Mouse (Mus musculus): Measurements from ENCODE around the gene Cela3a. TPM values are rescaled to one million over a fixed set of nuclear protein-coding genes. Genes with fewer than 3 reads are reported as not detected.

Gene Cela3a
- polyA plus RNA-seq, 1 experiment from 2014 or later, result not detected

DNA sequence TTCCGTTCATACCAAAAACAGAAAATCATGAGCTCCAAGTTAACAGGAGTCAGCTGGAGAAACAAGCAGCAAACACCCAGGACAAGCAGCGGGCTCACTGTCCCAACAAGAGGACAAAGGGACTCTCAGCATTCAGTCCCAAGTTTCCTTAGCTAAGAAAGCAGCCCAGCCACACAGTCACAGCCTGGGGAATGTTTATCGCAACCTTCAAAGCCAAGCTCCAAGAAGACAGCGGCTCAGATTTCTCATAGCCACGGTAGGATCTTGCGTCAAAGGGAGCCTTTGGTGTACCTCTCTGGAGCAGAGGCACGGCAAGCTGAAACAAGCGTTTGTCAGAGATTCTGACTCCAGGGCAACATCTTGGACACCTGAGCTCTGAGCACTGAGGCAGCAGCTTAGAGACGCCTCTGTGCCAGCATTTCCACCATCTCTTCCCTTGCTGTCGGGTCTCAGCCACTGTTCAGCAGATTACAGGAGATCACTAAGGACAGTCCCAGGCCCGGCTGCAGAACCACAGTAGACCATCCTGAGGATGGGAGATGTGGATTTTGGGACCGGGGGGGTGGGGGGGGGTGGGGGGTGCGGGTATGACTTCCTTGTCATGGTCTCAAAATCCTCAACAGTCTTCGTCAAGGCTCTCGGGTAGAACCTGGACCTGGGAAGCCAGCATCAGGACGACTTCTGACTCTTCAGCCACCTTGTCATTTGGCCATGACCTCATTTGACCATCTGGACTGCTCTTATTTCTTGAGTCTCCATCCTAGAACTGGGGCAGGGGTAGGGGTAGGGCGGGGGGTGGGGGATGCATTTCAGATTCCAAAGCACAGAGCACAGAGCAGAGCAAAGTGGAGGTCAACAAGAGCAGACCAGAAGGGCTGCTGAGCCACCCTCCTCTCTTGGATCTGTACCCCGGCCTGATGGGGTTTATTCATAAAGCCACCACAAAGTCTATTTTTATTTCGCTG, 34.0 kb downstream of the Cela3a start:
- no peak overlapping the region for H3K4me3 ChIP-seq (ENCODE audit: low read length)
- no peaks in the 10 kb centered on the region for H3K36me3 ChIP-seq (ENCODE audit: insufficient read depth, low read length)
- peaks cover 18% of the 10 kb centered on the region; the same call in 1 of the 2 replicates for H3K4me1 ChIP-seq (ENCODE audit: insufficient read depth, low read length)
- peak overlapping the region; percentile 26; the same call in 1 of the 2 replicates for H3K27ac ChIP-seq (ENCODE audit: low read length)
- H3K9ac ChIP-seq (replicated peaks; ENCODE audit: low read length), result 0 out of 2 replicates have a peak overlapping the region, but pooled peaks have one; percentile 3
- H3K27me3 ChIP-seq (ENCODE audit: insufficient read depth, low read length), result no peaks in the 10 kb centered on the region
- peak; percentile 44; the same call in 1 of the 2 replicates for ATAC-seq (ENCODE audit: low FRiP score, low TSS enrichment)
- WGBS, result 35% methylated on average over 19 of the region's 19 CpGs
- no peaks in the 10 kb centered on the region for H3K9me3 ChIP-seq (ENCODE audit: low read length)
- H3K4me2 ChIP-seq (replicated peaks; ENCODE audit: low read depth, low read length), result peak overlapping the region; percentile 1; the same call in 1 of the 2 replicates

DNA sequence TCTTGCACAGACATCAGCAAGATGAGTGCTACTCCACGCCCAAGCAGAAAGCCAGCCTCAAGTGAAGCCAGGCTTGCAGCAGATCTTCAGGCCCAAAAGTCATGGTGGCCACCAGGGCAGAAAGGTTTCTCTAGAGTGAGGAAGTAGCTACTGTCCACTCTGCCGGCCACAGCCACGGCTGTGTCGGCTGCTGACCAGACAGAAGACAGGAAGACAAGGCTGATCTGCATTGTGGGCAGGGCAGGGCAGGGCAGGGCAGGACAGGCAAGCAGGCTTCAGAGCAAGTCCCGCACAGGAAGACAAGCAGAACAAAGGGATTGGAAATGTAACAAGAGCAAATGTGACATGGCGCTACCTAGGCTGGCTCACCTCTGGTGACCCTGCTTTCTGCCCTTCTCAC, 35.9 kb downstream of the Cela3a start:
- no peak overlapping the region for H3K4me2 ChIP-seq (replicated peaks; ENCODE audit: low read depth, low read length)
- H3K27ac ChIP-seq (ENCODE audit: low read length), result 0 out of 2 replicates have a peak overlapping the region, but pooled peaks have one; percentile 38
- H3K36me3 ChIP-seq (ENCODE audit: insufficient read depth, low read length), result no peaks in the 10 kb centered on the region
- H3K27me3 ChIP-seq (ENCODE audit: insufficient read depth, low read length), result no peaks in the 10 kb centered on the region
- H3K9me3 ChIP-seq (ENCODE audit: low read length), result no peaks in the 10 kb centered on the region
- H3K4me3 ChIP-seq (ENCODE audit: low read length), result no peak overlapping the region
- H3K9ac ChIP-seq (replicated peaks; ENCODE audit: low read length), result no peak overlapping the region
- H3K4me1 ChIP-seq (ENCODE audit: insufficient read depth, low read length), result peaks cover 28% of the 10 kb centered on the region
- WGBS, result 47% methylated on average over 6 of the region's 6 CpGs
- no peak for ATAC-seq (ENCODE audit: low FRiP score, low TSS enrichment)

DNA sequence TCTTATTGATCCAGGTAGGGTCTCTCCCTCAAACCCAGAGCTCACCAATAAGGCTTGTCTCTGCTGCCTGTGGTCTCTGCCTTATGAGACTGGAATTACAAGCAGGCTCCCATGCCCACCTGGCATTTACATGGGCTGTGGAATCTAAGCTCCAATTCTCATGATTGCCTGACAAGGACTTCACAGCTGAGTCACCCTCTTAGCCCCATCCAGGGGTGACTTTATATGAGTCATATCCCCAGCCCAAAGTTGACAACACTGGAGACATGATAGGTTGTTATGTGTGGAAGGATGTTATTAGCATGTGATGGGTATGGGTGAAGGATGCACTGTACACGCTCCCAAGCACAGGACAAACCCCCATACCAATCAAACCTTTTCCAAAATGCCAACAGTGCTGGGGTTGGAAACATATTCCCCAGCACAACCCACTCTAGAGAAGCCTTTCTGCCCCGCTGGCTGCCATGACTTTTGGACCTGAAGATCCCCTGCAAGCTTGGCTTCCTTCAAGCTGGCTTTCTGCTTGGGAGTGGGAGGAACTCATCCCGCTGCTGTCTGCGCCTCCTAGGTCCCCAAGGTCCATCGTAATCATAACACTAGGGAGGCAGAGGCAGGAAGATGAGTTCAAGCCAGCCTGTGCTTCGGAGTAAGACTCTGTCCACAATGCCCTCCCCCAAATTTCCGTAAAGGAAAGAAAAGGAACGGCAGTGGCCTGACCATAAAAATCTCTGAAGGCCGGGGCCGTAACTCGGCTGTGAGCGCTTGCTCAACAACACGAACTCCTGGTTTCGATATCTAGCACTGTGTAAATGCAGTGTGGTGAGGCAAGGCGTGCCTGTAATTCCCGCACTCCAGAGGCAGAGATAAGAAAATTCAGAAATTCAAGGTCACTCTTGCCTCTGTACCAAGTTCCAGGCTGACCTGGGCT, 37.7 kb downstream of the Cela3a start:
- Histone ChIP-seq H3K4me3 (ENCODE audit: low read length) (no peak overlapping the region), H3K27me3 (ENCODE audit: insufficient read depth, low read length) (no peaks in the 10 kb centered on the region), H3K27ac (ENCODE audit: low read length) (no peak overlapping the region), H3K36me3 (ENCODE audit: insufficient read depth, low read length) (no peaks in the 10 kb centered on the region), H3K4me1 (ENCODE audit: insufficient read depth, low read length) (peaks cover 38% of the 10 kb centered on the region), H3K9me3 (ENCODE audit: low read length) (no peaks in the 10 kb centered on the region), H3K9ac (replicated peaks; ENCODE audit: low read length) (no peak overlapping the region), H3K4me2 (replicated peaks; ENCODE audit: low read depth, low read length) (no peak overlapping the region)
- WGBS, result 70% methylated on average over 16 of the region's 16 CpGs
- no peak for ATAC-seq (ENCODE audit: low FRiP score, low TSS enrichment)

DNA sequence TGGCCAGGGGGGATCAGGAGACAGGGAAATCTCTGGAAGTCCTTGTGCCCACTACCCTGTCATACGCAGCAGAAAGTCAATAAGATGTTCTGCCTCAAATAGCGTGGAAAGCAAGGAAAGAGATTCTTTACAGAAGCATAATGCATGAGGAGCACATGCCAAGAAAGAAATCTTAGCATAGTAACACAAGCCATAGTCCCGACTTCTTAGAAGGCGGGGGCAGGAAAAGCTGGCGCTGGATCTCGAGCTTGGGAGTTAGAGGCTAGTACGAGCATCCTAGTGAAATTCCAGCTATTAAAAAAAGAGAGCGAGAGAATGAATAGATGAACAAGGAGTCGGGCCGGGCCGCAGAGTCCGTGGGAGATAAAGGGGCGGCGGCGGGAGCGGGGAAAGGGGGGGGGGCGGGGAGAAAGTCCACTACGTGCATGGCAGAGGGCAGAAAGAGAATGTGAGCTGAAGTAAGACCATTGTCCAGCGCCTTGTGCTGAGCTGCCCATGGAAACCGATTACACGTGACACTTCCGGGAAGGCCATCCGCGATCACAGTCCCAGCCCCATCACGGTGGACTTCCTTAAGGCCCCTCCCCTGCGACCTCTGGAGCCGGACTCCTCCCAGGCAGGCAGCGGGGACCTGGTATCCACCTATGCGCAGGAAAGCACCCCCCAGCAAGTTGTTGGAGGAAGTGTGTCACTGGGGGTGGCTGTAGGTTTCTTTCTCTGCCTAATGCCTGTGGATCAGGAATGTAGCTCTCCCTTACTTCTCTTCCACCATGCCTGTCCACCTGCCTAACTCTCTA, 39.4 kb downstream of the Cela3a start:
- Histone ChIP-seq H3K36me3 (ENCODE audit: insufficient read depth, low read length) (no peaks in the 10 kb centered on the region), H3K9me3 (ENCODE audit: low read length) (no peaks in the 10 kb centered on the region), H3K27ac (ENCODE audit: low read length) (peak overlapping the region; percentile 20), H3K4me2 (replicated peaks; ENCODE audit: low read depth, low read length) (peak overlapping the region; percentile 70), H3K9ac (replicated peaks; ENCODE audit: low read length) (peak overlapping the region; percentile 68), H3K4me3 (ENCODE audit: low read length) (peak overlapping the region; percentile 41), H3K27me3 (ENCODE audit: insufficient read depth, low read length) (no peaks in the 10 kb centered on the region), H3K4me1 (ENCODE audit: insufficient read depth, low read length) (peaks cover 31% of the 10 kb centered on the region)
- peak; percentile 60 for ATAC-seq (ENCODE audit: low FRiP score, low TSS enrichment)
- WGBS, result 9% methylated on average over 28 of the region's 29 CpGs

DNA sequence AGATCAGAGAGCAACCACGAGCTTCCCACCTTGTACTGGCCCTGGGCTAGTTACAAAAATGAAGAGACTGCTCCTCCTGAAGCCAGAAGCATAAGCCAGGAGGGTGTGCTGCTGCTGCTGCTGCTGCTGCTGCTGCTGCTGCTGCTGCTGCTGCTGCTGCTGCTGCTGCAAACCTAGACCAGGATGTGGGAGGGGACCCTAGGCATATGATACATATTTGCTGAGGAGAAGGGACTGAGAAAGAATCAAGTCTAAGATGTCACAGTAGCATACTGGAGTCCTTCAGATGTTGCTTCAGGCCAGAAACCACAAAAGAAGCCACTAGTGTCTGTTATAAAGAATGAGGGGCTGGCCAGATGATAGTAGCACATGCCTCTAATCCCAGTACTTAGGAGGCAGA, 41.4 kb downstream of the Cela3a start:
- Histone ChIP-seq H3K4me2 (replicated peaks; ENCODE audit: low read depth, low read length) (peak overlapping the region; percentile 15), H3K9ac (replicated peaks; ENCODE audit: low read length) (0 out of 2 replicates have a peak overlapping the region, but pooled peaks have one; percentile 38), H3K36me3 (ENCODE audit: insufficient read depth, low read length) (no peaks in the 10 kb centered on the region), H3K9me3 (ENCODE audit: low read length) (no peaks in the 10 kb centered on the region), H3K4me3 (ENCODE audit: low read length) (no peak overlapping the region), H3K27ac (ENCODE audit: low read length) (peak overlapping the region; percentile 84), H3K27me3 (ENCODE audit: insufficient read depth, low read length) (no peaks in the 10 kb centered on the region), H3K4me1 (ENCODE audit: insufficient read depth, low read length) (peaks cover 29% of the 10 kb centered on the region)
- no peak for ATAC-seq (ENCODE audit: low FRiP score, low TSS enrichment)
- 5% methylated on average over 1 of the region's 1 CpGs for WGBS

DNA sequence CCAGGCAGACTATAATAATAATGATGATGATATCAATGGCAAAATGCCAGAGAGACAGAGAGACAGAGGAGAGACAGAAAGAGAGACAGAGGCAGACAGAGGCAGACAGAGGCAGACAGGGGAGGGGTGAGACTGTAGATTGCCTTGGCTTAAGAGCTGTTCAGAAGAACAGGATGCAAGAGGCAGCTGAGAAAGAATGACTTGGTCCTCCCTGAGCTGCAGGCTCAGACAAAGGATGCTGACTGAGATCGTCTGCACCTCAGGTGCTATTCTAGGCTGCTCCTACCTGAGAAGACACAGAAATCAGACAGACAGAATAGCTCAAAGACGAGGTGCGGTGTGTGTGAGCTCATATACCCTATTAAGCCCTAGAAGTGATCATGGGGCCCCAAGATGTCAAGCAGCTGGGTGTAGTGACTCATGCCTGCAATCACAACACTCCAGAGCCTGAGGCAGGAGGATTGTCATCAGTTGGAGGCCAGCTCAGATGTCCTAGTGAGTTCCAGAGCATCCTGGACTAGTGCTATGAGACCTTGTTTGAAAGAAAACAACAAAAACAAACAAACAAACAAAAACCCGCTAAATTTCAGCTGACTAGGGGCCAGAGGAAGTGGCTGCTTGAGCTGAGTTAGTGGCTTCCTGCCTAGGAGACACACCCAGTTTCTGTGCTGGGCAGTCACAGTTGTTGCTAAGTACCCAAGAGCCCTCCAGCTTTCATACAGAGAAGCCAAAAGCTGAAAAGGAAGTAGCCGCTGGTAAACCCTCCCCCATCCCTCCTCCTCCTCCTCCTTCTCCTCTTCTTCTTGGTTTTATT, 42.1 kb downstream of the Cela3a start:
- Histone ChIP-seq H3K4me1 (ENCODE audit: insufficient read depth, low read length) (peaks cover 29% of the 10 kb centered on the region), H3K4me2 (replicated peaks; ENCODE audit: low read depth, low read length) (peak overlapping the region; percentile 15)
- ATAC-seq (ENCODE audit: low FRiP score, low TSS enrichment), result no peak

DNA sequence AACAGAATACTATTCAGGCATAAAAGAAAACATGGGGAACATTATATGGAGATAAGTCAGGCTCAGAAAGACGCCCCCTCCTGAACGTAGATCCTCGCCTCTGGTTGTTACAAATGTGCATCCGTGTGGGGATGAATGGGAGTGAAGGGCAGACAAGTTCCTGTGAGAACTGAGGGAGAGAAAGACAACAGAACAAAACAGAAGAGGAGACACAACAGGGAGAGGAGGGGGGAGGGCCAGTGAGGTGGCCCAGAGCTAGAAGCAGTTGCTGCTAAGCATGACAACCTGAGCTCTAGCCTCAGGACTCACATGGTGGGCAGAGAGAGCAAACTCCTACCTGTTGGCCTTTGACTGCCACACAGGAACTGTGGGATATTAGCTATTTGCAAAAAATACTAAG, 43.5 kb downstream of the Cela3a start:
- no peak for ATAC-seq (ENCODE audit: low FRiP score, low TSS enrichment)
- no peak overlapping the region for H3K27ac ChIP-seq (ENCODE audit: low read length)
- H3K4me1 ChIP-seq (ENCODE audit: insufficient read depth, low read length), result peaks cover 21% of the 10 kb centered on the region
- no peaks in the 10 kb centered on the region for H3K36me3 ChIP-seq (ENCODE audit: insufficient read depth, low read length)
- H3K9me3 ChIP-seq (ENCODE audit: low read length), result no peaks in the 10 kb centered on the region
- WGBS, result 87% methylated on average over 4 of the region's 4 CpGs
- no peak overlapping the region for H3K4me2 ChIP-seq (replicated peaks; ENCODE audit: low read depth, low read length)
- no peak overlapping the region for H3K4me3 ChIP-seq (ENCODE audit: low read length)
- H3K9ac ChIP-seq (replicated peaks; ENCODE audit: low read length), result no peak overlapping the region
- no peaks in the 10 kb centered on the region for H3K27me3 ChIP-seq (ENCODE audit: insufficient read depth, low read length)

More for the DNA sequence above, 42.1 kb downstream of the Cela3a start:
- WGBS, result 32% methylated on average over 5 of the region's 5 CpGs
- Histone ChIP-seq H3K36me3 (ENCODE audit: insufficient read depth, low read length) (no peaks in the 10 kb centered on the region), H3K27me3 (ENCODE audit: insufficient read depth, low read length) (no peaks in the 10 kb centered on the region), H3K27ac (ENCODE audit: low read length) (peak overlapping the region; percentile 84), H3K9ac (replicated peaks; ENCODE audit: low read length) (0 out of 2 replicates have a peak overlapping the region, but pooled peaks have one; percentile 38), H3K4me3 (ENCODE audit: low read length) (no peak overlapping the region), H3K9me3 (ENCODE audit: low read length) (no peaks in the 10 kb centered on the region)

DNA sequence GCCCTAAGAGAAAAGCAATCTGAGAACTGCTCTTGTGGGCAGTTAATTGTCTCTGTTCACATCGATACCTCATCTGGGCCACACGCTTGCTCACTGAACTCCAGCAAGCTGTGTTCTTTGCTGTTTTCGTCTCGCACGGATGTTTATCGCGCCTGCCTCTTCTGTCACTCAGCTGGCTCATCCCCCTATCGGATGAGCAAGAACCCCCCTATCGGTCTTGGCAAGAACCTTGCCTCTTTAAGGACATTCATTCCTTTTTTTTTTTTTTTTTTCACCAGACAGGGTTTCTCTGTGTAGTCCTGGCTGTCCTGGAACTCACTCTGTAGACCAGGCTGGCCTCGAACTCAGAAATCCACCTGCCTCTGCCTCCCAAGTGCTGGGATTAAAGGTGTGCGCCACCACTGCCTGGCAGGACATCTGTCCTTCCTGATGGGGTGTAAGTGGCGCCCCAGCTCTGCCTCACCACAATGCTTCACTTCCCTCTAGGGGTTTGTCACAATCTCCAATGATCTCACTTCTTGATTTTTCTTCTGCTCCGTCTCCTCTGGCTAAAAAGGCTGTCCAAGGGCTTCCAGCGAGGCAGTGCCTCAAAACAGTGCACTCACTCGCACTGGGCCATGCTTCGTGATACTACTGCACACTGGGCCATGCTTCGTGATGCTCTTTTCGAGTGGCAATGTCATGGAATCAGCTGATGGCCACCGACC, 44.1 kb downstream of the Cela3a start:
- Histone ChIP-seq H3K27me3 (ENCODE audit: insufficient read depth, low read length) (no peaks in the 10 kb centered on the region), H3K36me3 (ENCODE audit: insufficient read depth, low read length) (no peaks in the 10 kb centered on the region), H3K9me3 (ENCODE audit: low read length) (no peaks in the 10 kb centered on the region), H3K27ac (ENCODE audit: low read length) (no peak overlapping the region), H3K4me1 (ENCODE audit: insufficient read depth, low read length) (peaks cover 19% of the 10 kb centered on the region), H3K4me2 (replicated peaks; ENCODE audit: low read depth, low read length) (no peak overlapping the region), H3K4me3 (ENCODE audit: low read length) (no peak overlapping the region), H3K9ac (replicated peaks; ENCODE audit: low read length) (no peak overlapping the region)
- WGBS, result 87% methylated on average over 19 of the region's 19 CpGs
- ATAC-seq (ENCODE audit: low FRiP score, low TSS enrichment), result no peak

All from kidney, embryonic 16.5 days (tissue).